Mouse (Mus musculus): ENCODE measurements at regions not wholly inside any gene's neighbourhood (a gene's known extent, or its start where the extent isn't known, plus 50 kb on each side); places are given as distances from the start of the nearest gene placed in this dataset.

DNA sequence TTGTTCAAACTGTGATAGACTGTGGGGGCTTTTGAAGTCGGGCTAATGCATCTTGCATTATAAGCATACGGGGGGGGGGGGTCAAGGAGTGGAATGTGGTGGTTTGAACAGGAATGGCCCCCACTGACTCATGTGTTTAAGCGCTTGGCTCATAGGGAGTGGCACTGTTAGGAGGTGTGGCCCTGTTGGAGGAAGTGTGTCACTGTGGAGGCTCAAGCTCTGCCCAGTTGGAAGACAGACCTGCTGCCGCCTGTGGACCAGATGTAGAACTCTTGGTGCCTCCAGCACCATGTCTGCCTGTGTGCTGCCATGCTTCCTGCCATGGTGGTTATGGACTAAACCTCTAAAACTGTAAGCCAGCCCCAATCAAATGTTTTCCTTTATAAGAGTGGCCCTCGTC lies 89.0 kb upstream of the Slc22a12 start:
- 69% methylated on average over 5 of the region's 5 CpGs for WGBS
- H3K4me2 ChIP-seq: no peak overlapping the region

DNA sequence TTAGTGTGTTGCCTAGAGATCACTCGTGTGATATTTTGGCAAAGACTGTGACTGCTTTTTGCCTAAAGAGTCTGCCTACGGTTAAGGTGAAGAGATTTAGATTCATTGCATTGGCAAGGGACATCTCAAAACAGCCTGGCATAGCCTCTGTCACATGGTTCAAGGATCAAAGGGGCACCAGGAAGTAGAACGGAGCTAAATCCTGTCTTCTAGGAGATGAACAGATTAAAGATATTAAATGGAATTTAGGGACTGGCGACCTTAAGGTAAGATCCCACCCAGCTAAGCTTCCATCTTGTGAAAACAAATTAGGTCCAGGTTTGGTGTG lies 87.7 kb upstream of the Slc22a12 start:
- Histone ChIP-seq H3K9me3 (ENCODE audit: control insufficient read depth, low read length) (no peaks in the 10 kb centered on the region), H3K27me3 (replicated peaks; ENCODE audit: control insufficient read depth, insufficient read depth, low read length) (no peaks in the 10 kb centered on the region), H3K4me1 (replicated peaks; ENCODE audit: control insufficient read depth, insufficient read depth, low read length) (no peaks in the 10 kb centered on the region), H3K9ac (ENCODE audit: low read depth, low read length) (no peak overlapping the region), H3K27ac (ENCODE audit: low read depth, low read length) (no peak overlapping the region), H3K4me2 (no peak overlapping the region), H3K36me3 (ENCODE audit: control insufficient read depth, insufficient read depth, low read length) (no peaks in the 10 kb centered on the region), H3K4me3 (ENCODE audit: low read depth, low read length) (no peak overlapping the region)
- 70% methylated on average over 4 of the region's 4 CpGs for WGBS
- ATAC-seq (replicated peaks; ENCODE audit: low FRiP score) (no peak), DNase-seq (ENCODE audit: low spot score) (no peak)

More for the DNA sequence above, 89.0 kb upstream of the Slc22a12 start:
- no peak for DNase-seq (ENCODE audit: low spot score)
- Histone ChIP-seq H3K4me1 (replicated peaks; ENCODE audit: control insufficient read depth, insufficient read depth, low read length) (no peaks in the 10 kb centered on the region), H3K9ac (ENCODE audit: low read depth, low read length) (no peak overlapping the region), H3K4me3 (ENCODE audit: low read depth, low read length) (no peak overlapping the region), H3K27ac (ENCODE audit: low read depth, low read length) (no peak overlapping the region), H3K27me3 (replicated peaks; ENCODE audit: control insufficient read depth, insufficient read depth, low read length) (no peaks in the 10 kb centered on the region), H3K36me3 (ENCODE audit: control insufficient read depth, insufficient read depth, low read length) (no peaks in the 10 kb centered on the region), H3K9me3 (ENCODE audit: control insufficient read depth, low read length) (no peaks in the 10 kb centered on the region)
- ATAC-seq (replicated peaks; ENCODE audit: low FRiP score): no peak

DNA sequence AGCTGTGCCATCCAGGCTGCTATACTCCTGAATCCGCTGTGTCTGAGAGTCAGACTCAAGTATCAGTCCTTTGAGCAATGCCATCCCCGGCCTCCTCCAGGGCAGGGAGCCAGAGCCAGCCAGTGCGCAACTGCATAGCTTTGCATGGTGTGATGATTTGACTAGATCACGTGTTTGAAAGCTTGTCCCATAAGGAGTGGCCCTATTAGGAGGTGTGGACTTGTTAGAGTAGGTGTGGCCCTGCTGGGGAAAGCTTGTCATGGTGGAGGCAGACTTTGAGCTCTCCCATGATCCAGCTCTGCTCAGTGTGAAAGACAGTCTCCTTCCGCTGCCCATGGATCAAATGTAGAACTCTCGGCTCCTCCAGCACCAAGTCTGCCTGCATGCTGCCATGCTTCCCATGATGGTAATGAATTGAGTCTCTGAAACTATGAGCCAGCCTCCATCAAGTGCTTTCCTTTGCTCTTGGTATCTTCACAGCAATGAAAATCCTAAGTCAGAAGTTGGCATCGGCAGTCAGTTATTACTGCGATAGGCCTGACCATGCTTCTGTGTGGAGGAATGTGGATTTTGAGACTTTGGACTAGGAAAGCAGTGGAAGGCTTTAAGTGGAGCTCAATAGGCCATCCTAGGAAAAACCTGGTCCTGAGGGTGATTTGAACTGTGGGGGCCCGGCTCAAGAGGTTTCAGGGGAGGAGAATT lies 87.2 kb upstream of the Slc22a12 start:
- H3K27ac ChIP-seq (ENCODE audit: low read depth, low read length): no peak overlapping the region
- DNase-seq (ENCODE audit: low spot score) (no peak), ATAC-seq (replicated peaks; ENCODE audit: low FRiP score) (no peak)
- no peaks in the 10 kb centered on the region for H3K36me3 ChIP-seq (ENCODE audit: control insufficient read depth, insufficient read depth, low read length)
- H3K9ac ChIP-seq (ENCODE audit: low read depth, low read length): no peak overlapping the region
- no peak overlapping the region for H3K4me2 ChIP-seq
- no peaks in the 10 kb centered on the region for H3K27me3 ChIP-seq (replicated peaks; ENCODE audit: control insufficient read depth, insufficient read depth, low read length)
- 83% methylated on average over 9 of the region's 9 CpGs for WGBS
- H3K4me3 ChIP-seq (ENCODE audit: low read depth, low read length): no peak overlapping the region
- no peaks in the 10 kb centered on the region for H3K9me3 ChIP-seq (ENCODE audit: control insufficient read depth, low read length)
- H3K4me1 ChIP-seq (replicated peaks; ENCODE audit: control insufficient read depth, insufficient read depth, low read length): no peaks in the 10 kb centered on the region

- H3K4me2 ChIP-seq: no peak overlapping the region
- H3K9me3 ChIP-seq (ENCODE audit: control insufficient read depth, low read length): no peaks in the 10 kb centered on the region
- 62% methylated on average over 3 of the region's 3 CpGs for WGBS
These were observed 82.7 kb upstream of the Slc22a12 start for GRCm38 (mm10) chr19:6625574-6625973.

DNA sequence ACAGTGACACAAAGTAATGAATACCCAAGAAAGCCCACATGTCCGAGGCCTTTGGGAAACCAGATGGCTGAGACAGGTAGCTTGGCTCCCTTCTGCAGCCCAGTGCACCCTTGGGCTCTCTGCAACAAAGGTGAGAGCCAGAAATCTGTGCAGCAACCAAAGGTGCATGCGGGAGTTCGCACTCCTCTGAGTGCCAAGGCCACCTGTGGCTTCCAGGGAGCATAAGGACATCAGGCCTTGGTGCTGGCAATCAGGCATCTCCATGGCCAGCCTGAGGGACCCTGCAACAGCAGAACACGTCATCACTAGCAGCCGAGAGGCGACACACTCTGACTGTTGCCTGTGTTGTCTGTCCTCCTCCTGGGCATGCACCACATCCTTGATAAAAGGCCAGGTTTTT lies 78.2 kb upstream of the Slc22a12 start:
- no peak for ATAC-seq (replicated peaks; ENCODE audit: low FRiP score)

More at GRCm38 (mm10) chr19:6625574-6625973, 82.7 kb upstream of the Slc22a12 start:
- Histone ChIP-seq H3K36me3 (ENCODE audit: control insufficient read depth, insufficient read depth, low read length) (no peaks in the 10 kb centered on the region), H3K9ac (ENCODE audit: low read depth, low read length) (no peak overlapping the region), H3K27me3 (replicated peaks; ENCODE audit: control insufficient read depth, insufficient read depth, low read length) (no peaks in the 10 kb centered on the region), H3K4me3 (ENCODE audit: low read depth, low read length) (no peak overlapping the region), H3K27ac (ENCODE audit: low read depth, low read length) (no peak overlapping the region), H3K4me1 (replicated peaks; ENCODE audit: control insufficient read depth, insufficient read depth, low read length) (no peaks in the 10 kb centered on the region)
- DNase-seq (ENCODE audit: low spot score) (no peak), ATAC-seq (replicated peaks; ENCODE audit: low FRiP score) (no peak)

DNA sequence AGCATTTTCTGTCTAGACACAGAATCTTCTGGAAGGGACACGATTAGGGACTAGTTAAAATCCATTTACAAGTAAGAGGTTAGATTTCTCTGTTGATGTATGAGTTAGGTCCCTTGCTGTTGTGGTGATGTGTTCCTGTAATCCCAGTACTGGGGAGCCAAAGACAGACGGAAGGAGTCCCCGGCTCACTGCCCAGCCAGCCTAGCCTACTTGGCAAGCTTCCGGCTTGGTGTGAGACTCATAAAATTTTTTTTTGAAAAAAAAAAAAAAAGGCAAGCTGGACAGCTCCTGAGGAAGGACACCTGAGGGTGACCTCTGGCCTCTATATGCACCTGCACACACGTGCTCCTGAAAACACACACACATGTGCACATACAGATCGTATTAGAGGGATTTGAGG lies 76.7 kb upstream of the Slc22a12 start:
- H3K27me3 ChIP-seq (replicated peaks; ENCODE audit: control insufficient read depth, insufficient read depth, low read length): no peaks in the 10 kb centered on the region
- H3K4me2 ChIP-seq: no peak overlapping the region
- no peak overlapping the region for H3K9ac ChIP-seq (ENCODE audit: low read depth, low read length)
- no peaks in the 10 kb centered on the region for H3K4me1 ChIP-seq (replicated peaks; ENCODE audit: control insufficient read depth, insufficient read depth, low read length)
- H3K36me3 ChIP-seq (ENCODE audit: control insufficient read depth, insufficient read depth, low read length): no peaks in the 10 kb centered on the region
- H3K27ac ChIP-seq (ENCODE audit: low read depth, low read length): no peak overlapping the region
- no peak overlapping the region for H3K4me3 ChIP-seq (ENCODE audit: low read depth, low read length)
- WGBS: 82% methylated on average over 6 of the region's 6 CpGs
- H3K9me3 ChIP-seq (ENCODE audit: control insufficient read depth, low read length): peaks cover 2% of the 10 kb centered on the region; the same call in 1 of the 2 replicates
- no peak for ATAC-seq (replicated peaks; ENCODE audit: low FRiP score)
- no peak for DNase-seq (ENCODE audit: low spot score)

More for the DNA sequence above, 78.2 kb upstream of the Slc22a12 start:
- no peaks in the 10 kb centered on the region for H3K4me1 ChIP-seq (replicated peaks; ENCODE audit: control insufficient read depth, insufficient read depth, low read length)
- H3K9ac ChIP-seq (ENCODE audit: low read depth, low read length): no peak overlapping the region
- no peak overlapping the region for H3K27ac ChIP-seq (ENCODE audit: low read depth, low read length)
- WGBS: 77% methylated on average over 6 of the region's 6 CpGs
- no peak for DNase-seq (ENCODE audit: low spot score)
- H3K27me3 ChIP-seq (replicated peaks; ENCODE audit: control insufficient read depth, insufficient read depth, low read length): no peaks in the 10 kb centered on the region
- H3K4me2 ChIP-seq: no peak overlapping the region
- H3K4me3 ChIP-seq (ENCODE audit: low read depth, low read length): no peak overlapping the region
- peaks cover 2% of the 10 kb centered on the region; the same call in 1 of the 2 replicates for H3K9me3 ChIP-seq (ENCODE audit: control insufficient read depth, low read length)
- H3K36me3 ChIP-seq (ENCODE audit: control insufficient read depth, insufficient read depth, low read length): no peaks in the 10 kb centered on the region

DNA sequence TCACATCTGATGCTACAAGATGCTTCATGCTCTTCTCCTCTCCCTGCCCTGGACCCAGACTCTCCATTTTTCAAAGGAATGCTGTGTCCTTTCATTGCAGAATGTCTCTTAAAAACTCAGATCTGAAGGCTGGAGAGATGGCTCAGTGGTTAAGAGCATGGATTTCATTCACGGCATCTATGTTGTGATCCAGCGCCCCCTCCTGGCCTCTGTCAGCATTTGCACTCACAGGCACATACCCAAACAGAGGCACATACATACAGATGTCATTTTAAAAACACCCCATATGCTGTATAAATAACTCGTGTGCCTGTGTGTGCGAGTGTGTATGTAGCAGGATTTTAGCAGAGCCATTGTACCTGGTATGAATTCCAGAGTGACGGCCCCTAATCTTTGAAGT lies 73.8 kb upstream of the Slc22a12 start:
- H3K36me3 ChIP-seq (ENCODE audit: control insufficient read depth, insufficient read depth, low read length): no peaks in the 10 kb centered on the region
- H3K27me3 ChIP-seq (replicated peaks; ENCODE audit: control insufficient read depth, insufficient read depth, low read length): no peaks in the 10 kb centered on the region
- no peak overlapping the region for H3K9ac ChIP-seq (ENCODE audit: low read depth, low read length)
- 75% methylated on average over 5 of the region's 5 CpGs for WGBS
- ATAC-seq (replicated peaks; ENCODE audit: low FRiP score) (no peak), DNase-seq (ENCODE audit: low spot score) (no peak)
- H3K27ac ChIP-seq (ENCODE audit: low read depth, low read length): no peak overlapping the region
- H3K9me3 ChIP-seq (ENCODE audit: control insufficient read depth, low read length): peaks cover 2% of the 10 kb centered on the region; the same call in 1 of the 2 replicates
- no peak overlapping the region for H3K4me2 ChIP-seq
- no peaks in the 10 kb centered on the region for H3K4me1 ChIP-seq (replicated peaks; ENCODE audit: control insufficient read depth, insufficient read depth, low read length)
- H3K4me3 ChIP-seq (ENCODE audit: low read depth, low read length): no peak overlapping the region

DNA sequence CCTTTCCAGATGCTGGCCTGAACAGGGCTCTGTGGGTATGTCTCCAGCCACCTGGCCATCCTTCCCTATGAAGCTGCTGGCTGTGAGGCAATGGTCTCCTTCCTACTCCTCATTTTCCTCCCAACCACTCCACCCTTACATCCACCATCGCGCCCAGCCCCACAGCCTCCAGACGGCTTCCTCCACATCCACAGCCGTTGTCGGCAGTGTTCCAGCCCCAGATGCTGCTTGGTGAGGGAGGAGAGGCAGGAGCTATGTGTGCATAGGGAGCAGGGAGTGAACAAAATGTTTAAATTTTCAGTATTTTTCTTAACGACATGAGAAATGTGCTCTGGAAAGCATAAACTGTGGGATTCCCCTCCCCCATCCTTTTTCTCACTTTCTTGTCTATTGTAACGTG lies 69.6 kb upstream of the Slc22a12 start:
- ATAC-seq (replicated peaks; ENCODE audit: low FRiP score) (no peak), DNase-seq (ENCODE audit: low spot score) (no peak)
- WGBS: 72% methylated on average over 7 of the region's 7 CpGs
- Histone ChIP-seq H3K9ac (ENCODE audit: low read depth, low read length) (no peak overlapping the region), H3K27me3 (replicated peaks; ENCODE audit: control insufficient read depth, insufficient read depth, low read length) (no peaks in the 10 kb centered on the region), H3K9me3 (ENCODE audit: control insufficient read depth, low read length) (peaks cover 2% of the 10 kb centered on the region; the same call in 1 of the 2 replicates), H3K4me1 (replicated peaks; ENCODE audit: control insufficient read depth, insufficient read depth, low read length) (no peaks in the 10 kb centered on the region), H3K36me3 (ENCODE audit: control insufficient read depth, insufficient read depth, low read length) (no peaks in the 10 kb centered on the region), H3K4me2 (no peak overlapping the region), H3K27ac (ENCODE audit: low read depth, low read length) (no peak overlapping the region), H3K4me3 (ENCODE audit: low read depth, low read length) (no peak overlapping the region)

DNA sequence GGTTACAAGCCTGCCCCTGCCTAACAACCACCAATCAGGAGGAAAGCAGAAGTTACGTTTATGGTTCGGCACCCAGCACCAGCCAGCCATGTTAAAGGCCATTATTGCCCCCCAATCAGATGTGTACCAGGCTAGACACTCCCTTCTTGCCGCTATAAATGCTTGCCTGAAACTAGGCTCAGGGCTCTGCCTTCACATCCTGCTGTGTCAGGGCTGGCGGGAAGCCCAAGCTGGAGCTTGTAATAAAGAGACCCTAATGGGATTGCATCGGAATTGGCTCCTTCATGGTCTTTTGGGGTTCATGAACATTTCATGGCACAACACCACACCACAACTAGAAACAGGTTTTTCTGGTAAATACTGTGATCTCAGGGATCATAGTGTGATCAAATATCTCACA lies 69.1 kb upstream of the Slc22a12 start:
- Histone ChIP-seq H3K4me2 (no peak overlapping the region), H3K9me3 (ENCODE audit: control insufficient read depth, low read length) (peaks cover 2% of the 10 kb centered on the region; the same call in 1 of the 2 replicates), H3K27ac (ENCODE audit: low read depth, low read length) (no peak overlapping the region), H3K27me3 (replicated peaks; ENCODE audit: control insufficient read depth, insufficient read depth, low read length) (no peaks in the 10 kb centered on the region), H3K36me3 (ENCODE audit: control insufficient read depth, insufficient read depth, low read length) (no peaks in the 10 kb centered on the region), H3K4me1 (replicated peaks; ENCODE audit: control insufficient read depth, insufficient read depth, low read length) (no peaks in the 10 kb centered on the region), H3K9ac (ENCODE audit: low read depth, low read length) (no peak overlapping the region), H3K4me3 (ENCODE audit: low read depth, low read length) (no peak overlapping the region)
- no peak for ATAC-seq (replicated peaks; ENCODE audit: low FRiP score)
- DNase-seq (ENCODE audit: low spot score): no peak
- WGBS: 76% methylated on average over 5 of the region's 5 CpGs

All from liver, embryonic 11.5 days (tissue).